Mouse (Mus musculus): Measurements from ENCODE around the gene P4hb. TPM values are rescaled to one million over a fixed set of nuclear protein-coding genes. Genes with fewer than 3 reads are reported as not detected.
"Not testable (repeated sequence)": the region's sequence is repeated elsewhere in the genome, so short reads cannot be mapped to it uniquely, and the experiment has no call there.

P4hb gene
- total RNA-seq, 2 experiments from 2014 or later = 264 to 301 TPM

DNA sequence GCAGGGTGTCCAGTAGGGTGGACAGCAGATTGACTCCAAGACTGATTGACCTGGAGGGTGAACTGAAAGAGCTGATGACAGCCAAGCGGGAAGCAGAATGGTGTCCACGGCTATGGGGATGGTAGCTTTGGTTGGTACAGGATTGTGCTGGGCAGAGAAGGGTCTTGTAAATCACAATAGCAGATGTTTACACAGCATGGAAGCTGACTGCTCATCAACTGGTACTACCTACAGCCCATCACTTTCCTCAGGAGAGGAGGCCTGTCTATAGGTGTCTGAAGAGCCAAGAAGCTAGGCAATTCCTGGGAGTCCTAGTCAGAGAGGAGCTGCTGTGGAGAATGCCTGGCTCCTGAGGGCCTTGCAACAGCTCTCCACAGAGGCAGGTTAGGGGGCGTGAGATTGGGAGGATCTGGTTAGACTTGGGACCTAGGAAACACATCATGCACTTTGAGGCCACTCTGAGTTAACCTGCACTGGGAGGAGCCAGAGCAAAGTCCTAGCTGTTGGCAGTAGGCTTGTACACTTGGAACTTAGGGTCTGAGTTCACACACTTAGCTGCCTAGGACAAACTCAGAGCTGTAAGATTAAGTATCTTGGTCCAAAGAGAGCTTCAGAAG, 3.4 kb upstream of the P4hb start:
- intact Hi-C loops (cut with DNase I; ENCODE audit: low total_unique reads) = no loop called here
- DNase-seq = no peak

DNA sequence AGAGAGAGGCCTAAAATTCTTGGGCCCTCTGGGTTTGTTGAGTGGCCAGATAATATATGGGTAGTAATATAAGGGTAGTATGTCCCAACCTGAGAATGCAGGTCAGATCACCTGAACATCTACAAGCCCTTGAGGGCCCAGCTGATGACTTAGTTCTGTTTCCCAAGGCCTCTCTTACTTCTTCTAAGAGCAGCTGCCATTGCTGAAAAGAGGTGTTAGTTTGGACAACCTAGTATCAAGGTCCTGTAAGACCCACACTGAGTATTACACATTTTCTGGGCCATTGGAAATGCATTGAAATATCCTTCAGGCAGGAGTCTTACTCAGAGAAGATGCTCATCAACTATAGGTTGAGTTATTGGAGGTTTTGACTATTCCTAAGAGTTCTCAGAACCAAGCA, 2.9 kb upstream of the P4hb start:
- intact Hi-C loops (cut with DNase I; ENCODE audit: low total_unique reads) = no loop called here

DNA sequence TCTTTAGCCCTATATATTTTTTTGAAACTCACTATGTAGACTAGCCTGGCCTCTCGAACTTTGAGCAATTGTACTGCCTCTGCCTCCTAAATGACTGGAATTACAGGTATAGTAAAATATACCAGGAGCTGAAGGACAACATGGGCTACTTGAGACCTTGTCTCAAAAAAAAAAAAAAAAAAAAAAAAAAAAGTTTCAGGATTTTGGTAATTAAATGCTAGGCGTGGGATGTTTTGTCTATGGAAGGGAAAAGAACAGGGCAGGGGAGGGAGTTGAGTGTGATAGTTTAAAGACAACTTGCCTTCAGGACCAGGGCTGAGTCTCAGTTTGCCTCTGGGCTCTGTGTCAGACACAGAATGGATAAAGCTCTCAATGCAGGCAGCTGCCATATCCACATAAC, 2.0 kb upstream of the P4hb start:
- no peak for DNase-seq
- intact Hi-C loops (cut with DNase I; ENCODE audit: low total_unique reads) = no loop called here

More for the DNA sequence above, 2.9 kb upstream of the P4hb start:
- DNase-seq = no peak

DNA sequence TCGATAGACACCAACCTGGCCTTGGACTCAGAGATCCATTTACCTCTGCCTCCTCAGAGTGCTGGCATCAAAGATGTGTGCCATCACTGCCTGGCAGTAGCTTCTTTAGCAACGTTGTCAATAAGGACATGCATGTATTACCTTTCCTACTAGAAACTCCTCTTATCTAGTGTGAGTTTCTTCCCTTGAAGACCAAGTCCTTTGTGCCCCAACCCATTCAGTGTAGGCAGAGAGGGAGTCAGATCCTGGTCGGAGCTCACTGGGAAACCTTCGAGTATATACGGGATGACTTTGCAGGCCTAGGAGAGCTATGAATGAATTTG, 1.2 kb upstream of the P4hb start:
- intact Hi-C loops (cut with DNase I; ENCODE audit: low total_unique reads) = no loop called here
- DNase-seq = no peak

DNA sequence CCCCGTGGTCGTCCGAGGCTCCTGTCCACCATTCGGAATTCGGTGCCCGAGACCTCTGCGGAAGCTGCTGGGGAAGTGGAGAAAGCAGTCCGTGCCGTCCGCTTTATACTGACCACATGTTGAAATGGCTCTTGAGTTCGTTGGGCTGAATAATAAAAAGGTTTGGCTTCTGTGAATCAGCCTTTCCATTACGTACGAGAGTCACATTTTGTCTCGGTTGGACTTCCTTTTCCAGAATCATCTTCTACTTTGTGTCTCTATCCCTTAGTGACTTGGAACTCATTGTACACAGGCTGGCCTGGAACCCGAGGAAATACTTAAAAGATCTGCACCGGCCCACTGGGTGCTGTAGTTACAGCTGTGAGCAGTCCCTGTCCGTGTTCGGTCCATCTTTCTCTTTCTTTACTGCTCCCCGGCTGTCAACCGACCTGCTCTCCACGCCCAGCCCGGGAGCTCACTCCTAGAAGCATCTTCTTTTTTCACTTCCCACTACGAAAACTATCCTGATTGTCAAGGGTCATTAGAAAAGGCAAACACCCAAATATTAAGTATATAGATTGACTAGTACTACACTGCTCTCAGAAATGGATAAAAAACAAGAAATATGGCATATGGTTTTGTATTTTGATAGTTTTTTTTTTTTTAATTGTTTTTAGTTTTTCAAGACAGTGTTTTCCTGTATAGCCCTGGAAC, 678 bp upstream of the P4hb start:
- intact Hi-C loops (cut with DNase I; ENCODE audit: low total_unique reads) = no loop called here
- no peak for DNase-seq

DNA sequence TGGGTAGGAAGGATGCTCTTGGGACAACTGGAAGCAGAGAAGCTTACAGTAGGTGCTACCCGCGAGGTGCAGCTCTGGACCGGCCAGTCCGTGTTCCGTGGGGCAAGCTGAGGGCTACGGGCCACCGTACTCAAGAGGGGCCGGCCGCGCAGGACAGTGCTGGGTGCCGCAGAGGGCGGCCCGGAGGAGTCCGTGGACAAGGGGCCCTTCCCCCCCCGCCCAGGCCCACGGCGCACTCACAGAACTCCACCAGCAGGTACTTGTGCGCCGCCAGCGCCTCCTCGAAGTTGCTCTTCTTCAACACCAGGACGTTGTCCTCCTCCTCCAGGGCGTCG, 669 bp downstream of the P4hb start:
- intact Hi-C loops (cut with DNase I; ENCODE audit: low total_unique reads) = no loop called here
- DNase-seq = no peak

DNA sequence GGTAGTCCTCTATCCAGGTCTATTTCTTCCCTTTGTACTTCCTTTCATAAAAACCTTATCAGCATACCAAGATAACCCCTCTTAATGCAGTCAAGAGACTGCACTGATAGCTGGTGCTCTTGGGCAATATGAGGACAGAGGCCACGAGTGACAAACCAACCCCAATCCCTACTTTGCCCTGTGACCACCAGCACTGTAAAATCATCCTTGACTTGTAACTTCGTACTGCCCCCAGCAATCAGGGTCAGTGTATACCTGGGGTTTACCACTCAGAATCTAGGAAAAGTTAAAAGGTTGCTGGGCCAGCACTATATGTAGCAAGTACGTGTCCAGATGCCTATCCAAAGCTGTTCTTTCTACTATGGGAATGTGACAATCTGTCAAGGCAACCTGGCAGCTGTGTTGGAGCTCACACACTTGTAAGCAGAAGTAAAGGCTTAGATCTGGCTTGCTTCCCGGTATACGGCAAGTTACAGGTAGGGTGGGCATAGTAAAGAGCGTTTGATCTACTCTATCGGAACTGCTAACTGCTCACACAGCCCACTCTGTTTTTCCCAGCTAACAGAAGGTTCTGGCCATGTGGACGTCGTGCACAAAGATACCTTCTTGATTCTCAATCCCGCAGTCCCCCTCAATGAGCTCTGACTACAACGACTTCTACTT, 1.2 kb downstream of the P4hb start:
- DNase-seq = no peak
- intact Hi-C loops (cut with DNase I; ENCODE audit: low total_unique reads) = no loop called here

DNA sequence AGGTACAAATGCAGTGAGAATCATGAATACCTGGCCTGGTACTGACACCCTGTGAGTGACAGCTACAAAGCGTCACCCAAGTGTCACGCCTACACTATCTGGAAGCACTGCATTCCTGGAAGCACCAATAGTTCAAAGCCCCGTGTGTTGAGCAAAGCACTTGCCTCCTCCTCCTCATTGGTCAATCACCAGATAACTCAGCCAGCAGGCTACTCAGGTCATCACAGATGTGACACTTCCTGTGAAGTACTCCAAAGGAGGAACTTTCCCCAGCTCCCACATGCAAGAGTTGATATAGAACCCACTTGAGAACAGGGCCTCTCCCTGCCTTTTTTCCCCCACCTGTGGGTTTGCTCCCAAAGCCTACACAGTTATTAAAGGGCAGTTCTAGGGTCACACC, 1.9 kb downstream of the P4hb start:
- DNase-seq = no peak
- intact Hi-C loops (cut with DNase I; ENCODE audit: low total_unique reads) = no loop called here

DNA sequence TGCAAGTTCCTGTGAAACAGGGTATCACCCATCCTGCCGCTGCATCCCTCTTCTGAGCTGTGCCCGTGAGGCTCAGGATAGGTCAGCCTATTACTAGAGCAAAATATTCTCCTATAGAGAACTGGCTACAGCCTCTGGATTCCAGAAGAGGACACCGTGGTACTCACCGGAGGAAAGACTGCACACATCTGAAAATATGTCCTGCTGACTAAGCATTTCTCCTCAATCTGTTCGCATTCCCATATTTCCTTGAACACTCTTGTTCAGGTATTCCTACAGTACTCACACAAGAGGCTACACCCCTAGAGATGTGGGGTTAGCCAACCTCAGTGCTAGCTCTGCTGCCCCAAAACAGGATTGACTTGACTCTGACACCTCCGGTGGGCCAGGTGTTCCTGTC, 4.7 kb downstream of the P4hb start:
- no peak for DNase-seq
- intact Hi-C loops (cut with DNase I; ENCODE audit: low total_unique reads) = no loop called here

DNA sequence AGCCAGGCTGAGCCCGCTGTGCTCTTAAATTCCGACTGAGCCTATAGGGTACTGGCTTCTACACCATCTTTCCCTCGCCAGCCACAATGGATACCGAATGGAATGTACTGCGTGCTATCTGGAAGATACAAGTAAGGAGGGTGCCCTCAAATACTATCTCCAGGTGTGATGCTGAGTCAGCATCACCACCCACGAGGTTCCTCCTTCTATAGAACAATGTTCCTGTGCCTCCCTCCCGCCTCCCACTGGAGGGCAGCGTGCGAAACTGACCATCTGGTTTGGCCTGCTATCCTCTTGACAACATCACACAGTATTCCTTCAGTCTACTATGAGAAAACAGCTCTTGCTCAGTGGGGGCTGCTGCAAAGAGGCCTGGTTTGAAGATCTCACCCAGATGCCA, 7.9 kb downstream of the P4hb start:
- intact Hi-C loops (cut with DNase I; ENCODE audit: low total_unique reads) = no loop called here
- no peak for DNase-seq

DNA sequence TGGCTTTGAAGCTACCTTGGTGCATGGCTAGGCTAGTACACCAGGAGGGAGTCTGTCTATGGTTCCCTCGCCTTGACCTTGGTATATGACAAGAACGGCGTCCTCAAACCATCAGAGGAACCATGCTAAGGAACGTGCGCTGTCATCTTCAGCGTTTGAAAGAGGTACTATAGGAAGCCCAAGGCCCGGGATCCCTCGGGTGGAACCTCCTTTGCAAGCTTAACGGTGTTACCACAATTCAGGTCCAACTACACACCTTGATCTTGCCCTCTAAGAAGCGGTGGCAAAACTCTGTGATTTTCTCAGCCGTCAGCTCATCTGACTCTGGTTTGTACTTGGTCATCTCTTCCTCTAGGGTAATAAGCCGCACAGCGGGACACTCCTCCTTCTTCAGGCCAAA, 10.1 kb downstream of the P4hb start:
- intact Hi-C loops (cut with DNase I; ENCODE audit: low total_unique reads) = loop anchor here (5.0 kb wide), 1 partner anchor 51 kb away; no protein-coding TSS in a partner anchor
- DNase-seq = no peak

DNA sequence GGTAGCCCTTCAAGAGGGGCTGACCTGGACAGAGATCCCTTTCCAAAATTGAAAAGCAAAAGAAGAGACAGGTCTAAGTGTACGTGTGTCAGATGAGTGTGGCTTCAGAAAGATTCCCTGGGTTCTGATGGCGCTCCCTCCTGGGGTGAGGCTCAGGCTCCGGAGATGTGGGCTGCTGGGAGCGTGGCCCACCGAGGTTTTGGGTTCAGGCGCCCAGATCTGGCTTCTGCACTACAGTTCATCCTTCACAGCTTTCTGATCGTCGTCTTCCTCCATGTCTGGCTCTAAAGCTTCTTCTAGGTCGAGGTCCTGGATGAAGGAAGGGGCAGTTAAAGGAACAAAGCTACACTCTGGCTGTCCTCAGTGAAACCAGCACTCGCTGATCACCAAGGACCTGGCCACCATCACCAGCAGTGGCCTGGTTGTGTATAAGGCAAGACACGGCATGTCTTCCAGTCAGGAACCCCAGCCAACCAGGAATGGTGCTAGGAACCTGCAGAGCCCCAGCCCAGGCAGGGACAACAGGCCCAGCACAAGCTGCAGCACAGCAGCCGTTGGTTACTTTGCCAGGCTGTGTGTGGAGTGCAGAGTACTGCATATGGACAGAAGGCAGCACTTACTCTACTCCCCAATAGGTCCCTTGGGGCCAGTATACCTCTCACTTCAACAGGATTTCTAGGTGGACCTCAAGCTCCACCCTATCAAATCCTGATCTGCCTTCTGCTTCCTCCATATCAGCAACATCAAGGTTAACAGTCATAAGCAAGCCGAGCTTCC, 11.9 kb downstream of the P4hb start:
- intact Hi-C loops (cut with DNase I; ENCODE audit: low total_unique reads) = loop anchor here (5.0 kb wide), 1 partner anchor 49 kb away; no protein-coding TSS in a partner anchor
- DNase-seq = no peak

DNA sequence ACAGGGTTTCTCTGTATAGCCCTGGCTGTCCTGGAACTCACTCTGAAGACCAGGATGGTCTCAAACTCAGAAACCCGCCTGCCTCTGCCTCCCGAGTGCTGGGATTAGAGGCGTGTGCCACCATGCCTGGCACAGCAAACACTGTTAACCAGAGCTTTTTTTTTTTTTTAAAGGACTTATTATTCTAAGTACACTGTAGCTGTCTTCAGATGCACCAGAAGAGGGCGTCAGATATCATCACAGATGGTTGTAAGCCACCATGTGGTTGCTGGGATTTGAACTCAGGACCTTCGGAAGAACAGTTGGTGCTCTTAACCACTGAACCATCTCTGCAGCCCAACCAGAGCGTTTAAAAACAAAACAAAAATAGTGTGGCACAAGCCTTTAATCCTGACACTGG, 14.2 kb downstream of the P4hb start:
- DNase-seq; intact Hi-C loops (cut with DNase I; ENCODE audit: low total_unique reads): not testable (repeated sequence)

DNA sequence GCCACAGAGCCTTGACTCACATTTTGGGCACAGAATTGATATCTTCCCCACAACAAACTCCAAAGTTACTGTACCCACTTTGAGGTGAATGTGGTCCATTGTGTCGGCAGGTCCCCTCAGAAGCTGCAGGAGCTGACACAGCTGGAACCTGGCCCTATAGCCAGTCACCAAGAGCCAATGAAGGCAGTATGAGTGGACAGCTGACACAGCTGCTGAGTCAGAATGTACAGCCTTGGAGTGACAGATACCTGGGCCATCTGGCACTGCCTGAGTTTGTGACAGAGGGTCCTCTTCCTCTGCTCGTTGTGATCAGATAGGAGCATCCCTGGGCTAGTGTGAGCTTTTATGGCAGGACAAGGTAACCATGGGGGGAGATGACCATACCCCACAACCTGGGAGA, 17.8 kb downstream of the P4hb start:
- intact Hi-C loops (cut with DNase I; ENCODE audit: low total_unique reads) = no loop called here
- DNase-seq = no peak

DNA sequence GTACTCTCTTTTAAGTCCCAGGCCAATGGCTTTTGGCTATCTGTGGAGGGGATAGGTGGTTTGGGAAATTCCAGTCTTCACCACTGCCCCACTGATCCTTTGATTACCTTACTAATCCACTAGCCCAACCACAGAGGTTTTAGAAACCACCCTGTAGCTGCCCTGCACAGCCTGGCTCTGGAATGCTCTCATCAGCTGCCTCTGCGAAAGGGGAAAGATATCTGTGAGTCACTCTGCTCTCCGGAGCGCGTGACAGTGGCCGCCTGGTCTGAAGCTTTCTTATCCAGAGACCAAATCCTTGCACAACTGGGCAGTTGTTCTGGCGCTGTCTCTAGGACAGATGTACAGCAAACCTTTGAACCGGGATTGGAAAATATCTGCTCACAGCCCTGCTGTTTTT, 18.2 kb downstream of the P4hb start:
- intact Hi-C loops (cut with DNase I; ENCODE audit: low total_unique reads) = no loop called here
- no peak for DNase-seq

DNA sequence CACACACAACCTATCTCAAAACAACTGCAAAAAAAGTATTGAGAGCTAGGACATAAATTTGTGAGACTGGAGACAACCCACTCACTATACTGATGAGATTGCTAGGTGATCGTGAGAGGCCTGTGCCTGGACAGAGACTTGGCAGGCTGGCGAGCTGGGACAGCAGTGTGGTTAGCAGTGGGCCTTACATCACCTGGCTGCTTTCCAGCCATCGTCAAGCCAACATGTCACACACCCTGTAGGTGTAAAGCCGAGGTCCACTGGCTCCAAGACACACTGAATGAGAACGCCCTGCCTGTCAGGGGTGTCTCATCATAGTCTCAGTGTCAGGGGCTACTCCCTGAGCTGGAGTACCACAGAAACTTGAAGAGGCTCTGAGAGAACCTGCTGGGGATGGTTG, 20.3 kb downstream of the P4hb start:
- DNase-seq = no peak
- intact Hi-C loops (cut with DNase I; ENCODE audit: low total_unique reads) = no loop called here

DNA sequence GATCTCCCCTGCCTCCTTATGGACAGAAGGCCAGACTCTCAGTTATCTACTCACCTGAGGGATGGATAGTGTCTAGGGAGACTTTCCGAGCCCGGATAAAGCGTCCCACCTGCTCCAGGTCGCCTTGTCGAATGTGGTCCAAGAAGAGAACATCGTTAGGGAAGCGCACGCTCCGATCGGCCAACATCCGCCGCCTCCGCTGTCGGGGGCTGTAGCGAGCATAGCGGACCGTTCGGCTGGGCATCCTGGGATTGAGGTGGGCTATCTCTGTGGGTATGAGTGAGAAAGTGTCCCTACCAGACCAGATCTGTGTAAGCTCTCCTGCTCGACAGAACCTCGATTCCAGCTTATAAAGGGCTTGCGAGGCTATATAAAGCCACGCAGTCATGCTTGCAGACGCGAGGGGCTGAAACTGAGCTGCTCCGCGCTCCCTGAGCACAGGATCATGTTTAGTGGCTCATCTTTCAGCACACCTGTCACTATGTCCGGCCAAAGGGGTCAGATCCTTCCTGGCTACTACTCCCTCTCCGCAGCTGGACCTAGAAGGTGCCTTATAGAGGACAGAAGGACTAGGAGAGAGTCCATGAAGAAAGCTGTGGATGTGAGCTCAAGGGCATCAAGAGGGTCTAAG, 22.1 kb downstream of the P4hb start, which contains the start of gene Ppp1r27:
TSS of gene Ppp1r27 (minus strand) at position 323 of the 631 bp plus-strand sequence.
- peak; percentile 54 for DNase-seq
- intact Hi-C loops (cut with DNase I; ENCODE audit: low total_unique reads) = no loop called here

DNA sequence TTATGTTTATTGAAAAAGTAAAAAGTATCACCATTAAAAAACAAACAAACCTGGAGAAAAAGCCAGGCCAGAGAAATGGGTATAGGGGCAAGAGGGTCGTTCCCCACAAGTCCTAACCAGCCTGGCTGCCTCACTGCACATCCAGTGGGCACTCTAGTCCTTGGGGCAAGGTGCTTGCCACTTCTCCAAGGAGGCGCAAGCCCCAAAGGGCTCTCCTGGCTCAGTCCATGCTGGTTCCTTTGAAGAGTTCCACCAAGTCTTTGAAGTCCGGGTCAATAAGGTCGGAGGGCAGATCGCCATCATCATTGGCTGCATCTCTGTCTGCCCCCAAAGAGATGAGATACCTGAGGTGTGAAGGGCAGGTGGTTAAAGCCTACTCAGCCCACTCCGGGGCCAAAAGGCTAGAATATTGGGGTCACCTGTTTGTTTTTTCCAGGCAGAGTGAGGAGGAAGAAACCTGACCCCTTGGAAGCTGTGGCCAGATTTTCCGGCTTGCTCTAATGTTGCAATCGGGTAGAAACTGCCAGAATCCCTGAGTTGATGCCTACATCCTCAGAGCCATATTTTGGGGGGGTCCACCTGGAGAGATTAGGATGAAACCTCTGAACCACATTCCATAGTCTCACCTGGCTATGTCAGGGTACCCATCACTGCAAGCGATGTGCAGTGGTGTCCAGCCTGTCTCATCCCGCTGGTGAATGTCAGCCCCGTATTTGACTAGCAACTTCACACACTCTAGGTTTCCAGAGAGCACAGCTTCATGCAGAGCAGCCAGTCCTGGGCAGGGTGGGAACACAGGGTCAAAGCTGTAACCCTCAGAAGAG, 22.9 kb downstream of the P4hb start:
- intact Hi-C loops (cut with DNase I; ENCODE audit: low total_unique reads) = no loop called here
- DNase-seq = no peak
